Comparison of ENCODE assay signal across 20 mouse cellular contexts in the genomic region with DNA sequence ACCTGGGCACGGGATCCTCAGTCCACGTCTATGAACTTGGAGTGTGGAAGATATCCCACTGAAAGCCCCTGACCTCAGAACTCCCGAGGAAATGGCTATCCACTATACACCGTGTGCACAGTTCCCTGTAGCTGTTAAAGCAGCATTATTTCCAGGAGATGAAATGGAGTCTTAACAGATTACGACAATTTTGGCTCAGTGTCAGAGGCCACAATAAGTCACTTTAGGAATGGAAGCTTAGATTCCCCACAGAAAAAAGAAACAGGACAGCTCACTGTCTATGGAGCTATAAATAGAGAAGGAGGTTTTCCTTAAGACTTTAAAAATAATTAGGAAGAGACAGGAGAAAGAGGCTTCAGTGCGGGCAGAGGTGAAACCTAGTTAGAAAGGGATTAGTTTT.
DNase-seq lines count a peak whose midpoint lies in the region; ATAC-seq lines count a peak whose summit lies in the region.
"Had no signal": no experiment of that assay in that cellular context is flagged by ENCODE, and none has a peak within 500 bp of the region (broad histone marks: within the 10 kb centered on the region; RNA-seq: fewer than 3 reads in every experiment).

No protein-coding gene starts in this region.

- no peaks in the 10 kb centered on the region for H3K36me3 ChIP-seq in embryonic facial prominence, embryonic 14.5 days (ENCODE audit: control insufficient read depth, insufficient read depth, low read length)
- no peaks in the 10 kb centered on the region for H3K36me3 ChIP-seq in embryonic facial prominence, embryonic 10.5 days (replicated peaks)
- H3K36me3 ChIP-seq in kidney, embryonic 14.5 days (ENCODE audit: control insufficient read depth, insufficient read depth, low read length): no peaks in the 10 kb centered on the region
- H3K36me3 ChIP-seq: forebrain, embryonic 15.5 days; heart, embryonic 15.5 days; hindbrain, embryonic 12.5 days; lung, embryonic 15.5 days; midbrain, embryonic 10.5 days; neural tube, embryonic 13.5 days had no signal

- no peaks in the 10 kb centered on the region for H3K27me3 ChIP-seq in embryonic facial prominence, embryonic 14.5 days (replicated peaks; ENCODE audit: control insufficient read depth, insufficient read depth, low read length)
- no peaks in the 10 kb centered on the region for H3K27me3 ChIP-seq in embryonic facial prominence, embryonic 10.5 days (replicated peaks; ENCODE audit: low read depth, poor library complexity, severe bottlenecking)
- H3K27me3 ChIP-seq in kidney, embryonic 14.5 days (ENCODE audit: control insufficient read depth, insufficient read depth, low read length): no peaks in the 10 kb centered on the region
- H3K27me3 ChIP-seq: forebrain, embryonic 15.5 days; heart, embryonic 15.5 days; hindbrain, embryonic 12.5 days; lung, embryonic 15.5 days; neural tube, embryonic 13.5 days had no signal

- no peak for ATAC-seq in embryonic facial prominence, embryonic 14.5 days (ENCODE audit: low read depth)
- ATAC-seq in kidney, embryonic 14.5 days (ENCODE audit: low FRiP score, low TSS enrichment): no peak
- ATAC-seq in megakaryocyte, adult 5-6 weeks (ENCODE audit: poor library complexity, severe bottlenecking): no peak
- ATAC-seq: forebrain, embryonic 15.5 days had no signal

- no peak overlapping the region for H3K4me3 ChIP-seq in embryonic facial prominence, embryonic 14.5 days (ENCODE audit: low read depth, low read length)
- no peak overlapping the region for H3K4me3 ChIP-seq in embryonic facial prominence, embryonic 10.5 days
- no peak overlapping the region for H3K4me3 ChIP-seq in kidney, embryonic 14.5 days (ENCODE audit: low read length)
- H3K4me3 ChIP-seq: erythroblast, embryonic 14.5 days; forebrain, embryonic 15.5 days; heart, embryonic 15.5 days; hindbrain, embryonic 12.5 days; lung, embryonic 15.5 days; midbrain, embryonic 10.5 days; neural tube, embryonic 13.5 days had no signal

- peaks cover 6% of the 10 kb centered on the region; the same call in 1 of the 2 replicates for H3K4me1 ChIP-seq in embryonic facial prominence, embryonic 14.5 days (ENCODE audit: control insufficient read depth, insufficient read depth, low read length)
- peaks cover 6% of the 10 kb centered on the region; the same call in 1 of the 2 replicates for H3K4me1 ChIP-seq in embryonic facial prominence, embryonic 10.5 days
- H3K4me1 ChIP-seq in kidney, embryonic 14.5 days (ENCODE audit: control insufficient read depth, insufficient read depth, low read length): 0 out of 2 replicates have a peak, but pooled peaks cover 3% of the 10 kb centered on the region

- no peak overlapping the region for H3K27ac ChIP-seq in embryonic facial prominence, embryonic 14.5 days (replicated peaks; ENCODE audit: low read depth, low read length)
- H3K27ac ChIP-seq in embryonic facial prominence, embryonic 10.5 days (replicated peaks): no peak overlapping the region
- no peak overlapping the region for H3K27ac ChIP-seq in kidney, embryonic 14.5 days (ENCODE audit: low read depth, low read length)
- H3K27ac ChIP-seq: forebrain, embryonic 15.5 days; heart, embryonic 15.5 days; hindbrain, embryonic 12.5 days; lung, embryonic 15.5 days; neural tube, embryonic 13.5 days had no signal

- 52% methylated on average over 6 of the region's 6 CpGs for WGBS in embryonic facial prominence, embryonic 14.5 days
- 82% methylated on average over 6 of the region's 6 CpGs for WGBS in embryonic facial prominence, embryonic 10.5 days
- 60% methylated on average over 6 of the region's 6 CpGs for WGBS in kidney, embryonic 14.5 days

- H3K4me2 ChIP-seq in embryonic facial prominence, embryonic 14.5 days (ENCODE audit: low read depth, low read length): no peak overlapping the region
- H3K4me2 ChIP-seq in kidney, embryonic 14.5 days (replicated peaks; ENCODE audit: low read depth, low read length): no peak overlapping the region
- H3K4me2 ChIP-seq: forebrain, embryonic 15.5 days; heart, embryonic 15.5 days; hindbrain, embryonic 12.5 days; lung, embryonic 15.5 days; neural tube, embryonic 13.5 days had no signal

- no peak overlapping the region for H3K9ac ChIP-seq in embryonic facial prominence, embryonic 14.5 days (ENCODE audit: low read depth, low read length)
- H3K9ac ChIP-seq in kidney, embryonic 14.5 days (ENCODE audit: low read depth, low read length): no peak overlapping the region
- H3K9ac ChIP-seq: forebrain, embryonic 15.5 days; heart, embryonic 15.5 days; hindbrain, embryonic 12.5 days; lung, embryonic 15.5 days; neural tube, embryonic 13.5 days had no signal

- H3K9me3 ChIP-seq in embryonic facial prominence, embryonic 14.5 days (ENCODE audit: control insufficient read depth, low read length): no peaks in the 10 kb centered on the region
- H3K9me3 ChIP-seq in embryonic facial prominence, embryonic 10.5 days: no peaks in the 10 kb centered on the region
- no peaks in the 10 kb centered on the region for H3K9me3 ChIP-seq in kidney, embryonic 14.5 days (ENCODE audit: control insufficient read depth, low read length)
- H3K9me3 ChIP-seq: forebrain, embryonic 15.5 days; heart, embryonic 15.5 days; hindbrain, embryonic 12.5 days; lung, embryonic 15.5 days; midbrain, embryonic 10.5 days; neural tube, embryonic 13.5 days had no signal

- DNase-seq in embryonic facial prominence, embryonic 14.5 days (ENCODE audit: low spot score): peak; percentile 56
- DNase-seq in embryonic facial prominence, embryonic 10.5 days (ENCODE audit: low spot score): no peak
- DNase-seq in kidney, postnatal 14 days: peak; percentile 45
- peak; percentile 40 for DNase-seq in 3134 (ENCODE audit: extremely low read depth, insufficient read length, low spot score)
- DNase-seq in adipocyte (ENCODE audit: low spot score): peak; percentile 45
- DNase-seq: B cell, adult 2 months; cerebellum, adult 11 months; cerebellum, postnatal 14 days; layer of hippocampus, postnatal 36 days; liver; thymus, postnatal 25 days had no signal
